Mouse (Mus musculus) midbrain, embryonic 10.5 days (tissue): Measurements from ENCODE around the gene Med12. TPM values are rescaled to one million over a fixed set of nuclear protein-coding genes. Genes with fewer than 3 reads are reported as not detected.

Experiments
- DNase-seq: peaks from one replicate; pipeline ENCODE4 v3.0.0-alpha.2; 2017; ENCODE audit warnings: low spot score
- H3K27ac ChIP-seq: fragments of 300-500 bp; sonication (generic); replicated peaks from 2 replicates; pipeline ENCODE4 v1.5.1; 2016; ENCODE audit warnings: mild to moderate bottlenecking
- H3K27me3 ChIP-seq: fragments of 300-500 bp; sonication (generic); 2 replicates; pipeline ENCODE4 v1.6.1; 2016; ENCODE audit warnings: low read depth, mild to moderate bottlenecking; ENCODE audit not compliant: poor library complexity, severe bottlenecking
- H3K36me3 ChIP-seq: fragments of 300-500 bp; sonication (generic); 2 replicates; pipeline ENCODE4 v1.6.1; 2016; ENCODE audit warnings: mild to moderate bottlenecking, moderate library complexity
- H3K4me1 ChIP-seq: fragments of 300-500 bp; sonication (generic); 2 replicates; pipeline ENCODE4 v1.6.1; 2016
- H3K4me3 ChIP-seq: fragments of 300-500 bp; sonication (generic); 2 replicates; pipeline ENCODE4 v1.5.1; 2016; ENCODE audit warnings: mild to moderate bottlenecking, moderate library complexity
- H3K9me3 ChIP-seq: fragments of 300-500 bp; sonication (generic); replicated peaks from 2 replicates; pipeline ENCODE4 v1.6.1; 2016; ENCODE audit warnings: mild to moderate bottlenecking
- WGBS: fragments of 180-500 bp; shearing (Covaris S2); methylation state at CpG from one replicate; pipeline ENCODE4 v1.1.7; 2016; 5-methylcytosine and 5-hydroxymethylcytosine counted together
- polyA plus RNA-seq: library from polyadenylated mRNA; unstranded; fragments of >200 nt; fragmentation: Nextera tagmentation; extraction: Ambion mirVana; gene quantifications from 2 replicates; pipeline ENCODE4 v1.2.1, GENCODE M21; 2016

The Med12 gene
- polyA plus RNA-seq, 1 experiment from 2014 or later, result 30.8 TPM

DNA sequence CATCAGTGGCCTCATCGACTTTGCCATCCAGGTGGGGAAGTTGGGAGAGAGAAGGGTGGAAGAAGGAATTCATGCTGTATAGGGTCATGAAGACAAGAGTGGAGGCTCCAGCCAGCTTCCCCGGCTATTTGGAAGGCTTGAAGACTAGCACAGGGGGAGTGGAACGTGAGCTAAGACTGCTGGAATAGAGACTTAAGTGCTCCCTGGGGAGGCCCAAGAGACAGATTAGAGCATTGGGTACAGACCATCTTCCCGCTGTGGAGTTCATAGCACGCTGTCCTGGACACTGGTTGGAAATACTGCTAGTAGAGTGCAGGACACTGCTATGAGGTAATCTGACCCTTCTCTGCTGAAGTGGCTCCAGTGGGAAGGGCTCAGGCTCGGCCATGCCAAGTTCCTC lies 9.0 kb downstream of the Med12 start:
- 86% methylated on average over 6 of the region's 6 CpGs for WGBS
- H3K36me3 ChIP-seq, result peaks cover 99% of the 10 kb centered on the region
- H3K27me3 ChIP-seq, result peaks cover 77% of the 10 kb centered on the region
- no peak for DNase-seq
- H3K4me3 ChIP-seq, result no peak overlapping the region
- H3K27ac ChIP-seq, result no peak overlapping the region
- H3K9me3 ChIP-seq, result no peaks in the 10 kb centered on the region
- H3K4me1 ChIP-seq, result no peaks in the 10 kb centered on the region

DNA sequence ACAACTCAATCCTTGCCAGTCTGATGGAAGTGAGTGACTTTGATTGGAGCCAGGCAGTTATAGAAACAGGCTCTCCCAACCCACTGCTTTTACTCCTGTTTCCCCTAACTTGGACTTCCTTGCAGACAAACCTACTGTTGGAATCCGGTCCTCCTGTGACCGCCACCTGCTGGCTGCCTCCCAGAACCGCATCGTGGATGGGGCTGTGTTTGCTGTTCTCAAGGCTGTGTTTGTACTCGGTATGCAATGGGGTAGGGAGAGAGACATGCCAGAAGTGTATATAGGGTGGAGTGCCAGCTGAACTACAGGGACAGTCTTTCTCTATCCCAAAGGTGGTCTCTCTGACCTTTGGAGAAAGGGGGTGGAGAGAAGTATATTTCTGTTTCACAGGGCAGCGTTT lies 11.7 kb downstream of the Med12 start:
- Histone ChIP-seq H3K36me3 (peaks cover 100% of the 10 kb centered on the region), H3K27ac (no peak overlapping the region), H3K4me3 (no peak overlapping the region), H3K4me1 (no peaks in the 10 kb centered on the region), H3K27me3 (peaks cover 91% of the 10 kb centered on the region), H3K9me3 (no peaks in the 10 kb centered on the region)
- DNase-seq, result peak; percentile 48
- 41% methylated on average over 6 of the region's 6 CpGs for WGBS

DNA sequence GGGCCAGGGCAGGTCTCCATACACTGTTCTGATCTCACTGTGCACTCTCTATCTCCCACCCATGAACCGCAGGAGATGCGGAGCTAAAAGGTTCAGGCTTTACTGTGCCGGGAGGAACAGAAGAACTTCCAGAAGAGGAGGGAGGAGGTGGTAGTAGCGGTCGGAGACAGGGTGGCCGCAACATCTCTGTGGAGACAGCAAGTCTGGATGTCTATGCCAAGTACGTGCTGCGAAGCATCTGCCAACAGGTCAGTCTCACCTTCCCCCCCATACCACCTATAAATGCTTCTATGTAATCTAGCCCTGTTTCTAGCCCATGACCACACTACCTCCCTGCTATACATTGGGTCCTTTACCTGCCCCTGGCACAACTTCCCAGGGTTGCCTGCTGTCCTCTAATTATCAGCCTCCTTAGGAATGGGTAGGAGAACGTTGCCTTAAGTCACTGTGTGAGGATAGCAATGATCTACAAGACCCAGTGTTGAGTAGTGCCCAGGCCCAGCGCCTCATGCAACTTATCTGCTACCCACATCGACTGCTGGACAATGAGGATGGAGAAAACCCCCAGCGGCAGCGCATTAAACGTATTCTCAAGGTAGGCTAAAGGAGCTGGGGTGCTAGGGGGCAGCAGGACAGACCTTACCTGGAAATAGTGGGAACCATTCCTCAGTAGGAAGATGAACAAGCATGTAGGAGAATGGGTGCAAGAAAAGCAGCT lies 12.3 kb downstream of the Med12 start:
- no peak overlapping the region for H3K27ac ChIP-seq
- H3K4me1 ChIP-seq, result no peaks in the 10 kb centered on the region
- H3K27me3 ChIP-seq, result peaks cover 88% of the 10 kb centered on the region
- H3K4me3 ChIP-seq, result no peak overlapping the region
- DNase-seq, result no peak
- WGBS, result 94% methylated on average over 14 of the region's 14 CpGs
- H3K36me3 ChIP-seq, result peaks cover 100% of the 10 kb centered on the region
- no peaks in the 10 kb centered on the region for H3K9me3 ChIP-seq

- no peak overlapping the region for H3K4me3 ChIP-seq
- no peak for DNase-seq
- peaks cover 100% of the 10 kb centered on the region for H3K36me3 ChIP-seq
- 84% methylated on average over 3 of the region's 3 CpGs for WGBS
- no peak overlapping the region for H3K27ac ChIP-seq
- peaks cover 88% of the 10 kb centered on the region for H3K27me3 ChIP-seq
- no peaks in the 10 kb centered on the region for H3K4me1 ChIP-seq
- no peaks in the 10 kb centered on the region for H3K9me3 ChIP-seq
These were observed 13.7 kb downstream of the Med12 start for GRCm38 (mm10) chrX:101287543-101287942.

GRCm38 (mm10) chrX:101288432-101288831 lies 14.6 kb downstream of the Med12 start:
- no peak overlapping the region for H3K4me3 ChIP-seq
- no peak for DNase-seq
- no peak overlapping the region for H3K27ac ChIP-seq
- 94% methylated on average over 6 of the region's 6 CpGs for WGBS
- no peaks in the 10 kb centered on the region for H3K9me3 ChIP-seq
- peaks cover 88% of the 10 kb centered on the region for H3K27me3 ChIP-seq
- no peaks in the 10 kb centered on the region for H3K4me1 ChIP-seq
- H3K36me3 ChIP-seq, result peaks cover 100% of the 10 kb centered on the region

DNA sequence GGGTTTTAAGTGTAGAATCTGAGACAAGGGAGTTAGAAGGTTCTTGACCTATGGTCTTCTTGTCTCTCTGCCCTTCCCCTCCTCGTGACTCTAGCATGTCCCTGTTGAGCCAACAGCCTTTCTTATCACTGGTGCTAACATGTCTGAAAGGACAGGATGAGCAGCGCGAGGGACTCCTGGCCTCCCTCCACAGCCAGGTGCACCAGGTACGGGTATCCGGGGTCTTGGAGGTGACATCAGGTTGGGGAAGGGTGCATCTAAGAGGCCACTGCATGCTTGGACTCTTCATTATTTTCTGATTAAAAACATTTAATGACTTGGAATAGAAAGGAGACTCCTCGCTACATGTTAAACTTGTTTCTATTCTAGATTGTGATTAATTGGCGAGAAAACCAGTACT lies 15.2 kb downstream of the Med12 start:
- peaks cover 89% of the 10 kb centered on the region for H3K27me3 ChIP-seq
- WGBS, result 92% methylated on average over 7 of the region's 7 CpGs

DNA sequence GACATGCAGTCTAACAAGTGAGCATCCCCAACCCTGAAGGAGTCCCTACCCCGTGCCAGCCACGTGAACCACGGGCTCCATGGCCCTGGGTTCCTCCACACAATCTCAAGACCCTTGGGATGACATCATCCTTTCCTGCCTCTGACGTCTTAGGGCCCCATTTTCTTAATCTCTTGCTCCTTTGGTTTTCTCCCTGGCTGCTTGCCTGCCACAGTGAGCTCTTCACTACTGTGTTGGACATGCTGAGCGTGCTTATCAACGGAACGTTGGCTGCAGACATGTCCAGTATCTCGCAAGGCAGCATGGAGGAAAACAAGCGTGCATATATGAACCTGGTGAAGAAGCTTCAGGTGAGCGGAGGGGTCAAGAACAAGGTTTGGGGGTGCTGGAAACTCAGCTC lies 16.3 kb downstream of the Med12 start:
- 94% methylated on average over 10 of the region's 10 CpGs for WGBS
- Histone ChIP-seq H3K9me3 (no peaks in the 10 kb centered on the region), H3K4me1 (no peaks in the 10 kb centered on the region), H3K27me3 (peaks cover 89% of the 10 kb centered on the region), H3K27ac (no peak overlapping the region), H3K4me3 (no peak overlapping the region), H3K36me3 (peaks cover 100% of the 10 kb centered on the region)
- no peak for DNase-seq

More for the DNA sequence above, 15.2 kb downstream of the Med12 start:
- no peak for DNase-seq
- Histone ChIP-seq H3K4me3 (no peak overlapping the region), H3K9me3 (no peaks in the 10 kb centered on the region), H3K36me3 (peaks cover 100% of the 10 kb centered on the region), H3K4me1 (no peaks in the 10 kb centered on the region), H3K27ac (no peak overlapping the region)

GRCm38 (mm10) chrX:101299055-101299454 lies 25.2 kb downstream of the Med12 start, which contains the start of gene Nlgn3:
TSS of gene Nlgn3 (plus strand) at chrX:101299168.
- peak; percentile 39 for DNase-seq
- peak within 1 kb of the TSS; percentile 54 for H3K4me3 ChIP-seq
- no peaks in the 10 kb centered on the region for H3K9me3 ChIP-seq
- H3K27me3 ChIP-seq, result peaks cover 98% of the 10 kb centered on the region
- H3K36me3 ChIP-seq, result peaks cover 39% of the 10 kb centered on the region
- peaks cover 55% of the 10 kb centered on the region for H3K4me1 ChIP-seq
- peak within 1 kb of the TSS; percentile 82 for H3K27ac ChIP-seq
- WGBS, result 18% methylated on average over 22 of the region's 24 CpGs

DNA sequence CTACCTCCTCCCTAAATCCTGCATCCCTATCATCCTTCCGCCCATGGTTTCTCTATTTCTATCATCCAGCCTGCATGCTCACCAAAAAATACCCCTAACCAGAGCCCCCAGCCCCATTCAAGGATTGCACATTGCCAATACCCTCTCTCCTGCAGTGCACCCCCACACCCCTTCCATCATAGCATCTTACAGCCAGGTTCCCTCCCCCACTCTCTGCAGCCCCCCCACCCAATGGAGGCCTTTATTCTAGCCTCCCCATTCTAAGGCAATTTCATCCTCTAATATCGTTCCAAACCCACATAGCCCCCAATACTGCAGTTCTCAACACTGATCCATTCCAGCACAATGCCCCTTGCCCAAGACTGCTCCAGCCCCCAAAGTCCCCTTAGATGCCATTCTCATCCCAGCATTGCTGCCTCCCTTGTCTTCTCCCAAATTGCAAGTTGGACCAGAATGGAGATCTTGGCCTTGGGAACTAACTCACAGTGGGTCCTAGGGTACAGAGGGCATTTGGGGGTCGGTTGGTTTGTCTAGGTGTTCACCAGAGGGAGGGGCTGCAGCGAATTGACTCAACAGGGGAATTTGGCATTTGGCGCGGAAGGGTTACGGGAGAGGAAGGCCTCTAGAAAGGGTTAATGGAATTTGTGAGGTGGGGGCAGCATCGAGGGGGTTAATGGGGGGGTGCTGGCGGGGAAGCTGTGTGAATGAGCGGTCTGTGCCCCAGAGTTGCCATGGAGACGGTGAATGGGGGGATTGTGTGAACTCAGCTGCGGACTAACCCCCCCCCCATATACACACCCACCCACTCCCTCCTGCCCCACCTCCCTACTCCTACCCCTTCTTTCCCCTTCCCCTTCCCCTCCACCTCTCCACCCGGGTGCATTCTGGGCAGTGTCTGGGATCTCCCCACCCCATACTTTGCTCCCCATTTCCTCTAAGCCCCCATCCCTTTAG lies 25.9 kb downstream of the Med12 start:
- peaks cover 62% of the 10 kb centered on the region for H3K4me1 ChIP-seq
- WGBS, result 20% methylated on average over 9 of the region's 13 CpGs
- DNase-seq, result peak; percentile 62
- peaks cover 99% of the 10 kb centered on the region for H3K27me3 ChIP-seq
- no peaks in the 10 kb centered on the region for H3K9me3 ChIP-seq
- H3K36me3 ChIP-seq, result peaks cover 32% of the 10 kb centered on the region
- peak overlapping the region; percentile 82 for H3K27ac ChIP-seq
- peak overlapping the region; percentile 54 for H3K4me3 ChIP-seq

DNA sequence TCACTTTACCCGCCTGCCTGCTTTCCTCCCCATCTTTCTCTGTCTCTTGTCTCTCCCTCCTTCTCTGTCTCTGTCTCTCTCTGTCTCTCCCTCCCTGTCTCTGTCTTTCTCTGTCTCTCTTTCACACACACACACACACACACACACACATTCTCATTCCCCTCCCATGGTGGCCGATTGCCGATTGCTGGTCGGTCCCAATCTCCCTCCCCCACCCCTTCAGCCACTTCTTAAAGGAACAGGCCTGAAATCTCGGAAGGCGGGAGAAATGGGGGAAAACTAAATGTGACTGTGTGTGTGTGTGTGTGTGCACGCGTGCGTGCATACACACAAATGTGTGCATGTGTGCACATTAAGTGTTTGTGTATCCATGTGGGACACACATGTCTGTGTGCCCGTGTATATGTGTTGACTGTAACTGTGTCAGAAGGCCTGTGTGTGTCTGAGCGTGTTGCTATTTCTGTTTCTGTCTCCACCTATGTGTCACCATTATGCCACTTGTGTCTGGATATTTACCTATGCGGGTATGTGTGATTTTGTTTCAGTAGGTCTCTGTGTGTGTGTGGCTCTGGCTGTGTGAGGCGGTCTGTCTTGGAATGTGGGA lies 26.7 kb downstream of the Med12 start:
- Histone ChIP-seq H3K36me3 (peaks cover 25% of the 10 kb centered on the region), H3K4me3 (peak overlapping the region; percentile 54), H3K27me3 (peaks cover 99% of the 10 kb centered on the region), H3K4me1 (peaks cover 69% of the 10 kb centered on the region), H3K27ac (peak overlapping the region; percentile 82), H3K9me3 (no peaks in the 10 kb centered on the region)
- WGBS, result 25% methylated on average over 13 of the region's 13 CpGs
- DNase-seq, result peak; percentile 53

DNA sequence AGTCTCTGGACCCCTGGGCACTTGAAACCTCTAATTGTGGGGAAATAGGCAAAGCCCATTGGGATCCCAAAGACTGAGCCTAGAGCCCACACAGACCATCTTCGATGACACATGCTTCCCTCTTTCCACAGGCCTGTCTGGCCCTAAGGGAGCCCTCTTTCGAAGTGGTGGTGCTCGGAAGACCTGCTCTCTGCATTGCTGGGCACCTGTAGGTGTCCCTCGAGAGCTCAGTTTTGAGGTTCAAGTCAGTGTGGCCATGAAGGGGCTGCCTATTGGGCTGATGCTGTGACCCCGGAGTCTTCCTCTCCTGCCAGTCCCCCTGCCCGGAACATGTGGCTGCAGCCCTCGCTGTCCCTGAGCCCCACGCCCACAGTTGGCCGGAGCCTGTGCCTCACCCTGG lies 27.8 kb downstream of the Med12 start:
- Histone ChIP-seq H3K9me3 (no peaks in the 10 kb centered on the region), H3K4me3 (peak overlapping the region; percentile 28; the same call in 1 of the 2 replicates), H3K27ac (peak overlapping the region; percentile 82), H3K4me1 (peaks cover 71% of the 10 kb centered on the region), H3K27me3 (peaks cover 99% of the 10 kb centered on the region), H3K36me3 (peaks cover 14% of the 10 kb centered on the region)
- DNase-seq, result no peak
- 64% methylated on average over 9 of the region's 9 CpGs for WGBS

- Histone ChIP-seq H3K27me3 (peaks cover 98% of the 10 kb centered on the region), H3K9me3 (no peaks in the 10 kb centered on the region), H3K4me3 (no peak overlapping the region), H3K4me1 (peaks cover 59% of the 10 kb centered on the region), H3K27ac (peak overlapping the region; percentile 82; the same call in 1 of the 2 replicates), H3K36me3 (peaks cover 5% of the 10 kb centered on the region; the same call in 1 of the 2 replicates)
- no peak for DNase-seq
- 29% methylated on average over 2 of the region's 2 CpGs for WGBS
These were observed 30.8 kb downstream of the Med12 start for GRCm38 (mm10) chrX:101304646-101305045.
